Mouse (Mus musculus): Measurements from ENCODE around the gene 1700019D03Rik. TPM values are rescaled to one million over a fixed set of nuclear protein-coding genes. Genes with fewer than 3 reads are reported as not detected.

The 1700019D03Rik gene
- polyA plus RNA-seq, 1 experiment from 2014 or later: 1.1 TPM

DNA sequence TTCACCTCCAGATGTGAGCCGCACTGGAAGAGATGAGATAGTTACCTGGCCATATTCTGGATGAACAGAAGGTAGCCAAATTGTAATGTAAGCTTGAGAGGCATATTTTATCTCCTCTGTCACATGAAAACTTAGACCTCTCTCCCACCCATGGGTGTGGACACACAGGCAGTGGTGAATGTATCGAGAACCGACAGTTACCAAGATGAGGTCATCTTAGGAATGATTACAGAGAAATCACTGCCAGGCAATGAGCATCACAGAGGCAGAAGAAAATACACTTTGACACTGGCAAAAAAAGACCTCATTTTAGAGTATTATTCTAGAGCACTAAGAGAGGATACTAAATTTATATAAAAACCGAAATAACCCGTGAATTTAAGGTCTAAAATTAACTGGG lies 46.8 kb downstream of the 1700019D03Rik start:
- H3K4me3 ChIP-seq (ENCODE audit: control insufficient read depth in 1 of 2, insufficient read depth in 1 of 2, low read depth in 1 of 2, low read length in 2 of 2): no peak overlapping the region
- 55% methylated on average over 5 of the region's 5 CpGs for WGBS
- no peak for ATAC-seq (ENCODE audit: insufficient number of reproducible peaks, insufficient read depth, low FRiP score, low read depth)
- no peak overlapping the region for H3K9ac ChIP-seq (ENCODE audit: low read length)
- no peak overlapping the region for H3K27ac ChIP-seq (replicated peaks in 1 of 2; ENCODE audit: control insufficient read depth in 1 of 2, insufficient read depth in 1 of 2, low read depth in 2 of 2, low read length in 2 of 2)
- H3K9me3 ChIP-seq (ENCODE audit: control insufficient read depth, low read length): no peaks in the 10 kb centered on the region
- no peaks in the 10 kb centered on the region for H3K27me3 ChIP-seq (ENCODE audit: control insufficient read depth, insufficient read depth, low read length)
- H3K4me2 ChIP-seq (ENCODE audit: low read length): no peak overlapping the region
- H3K36me3 ChIP-seq (ENCODE audit: control insufficient read depth, insufficient read depth, low read length): no peaks in the 10 kb centered on the region
- no peaks in the 10 kb centered on the region for H3K4me1 ChIP-seq (ENCODE audit: control insufficient read depth in 2 of 2, insufficient read depth in 2 of 2, low read length in 2 of 2)

DNA sequence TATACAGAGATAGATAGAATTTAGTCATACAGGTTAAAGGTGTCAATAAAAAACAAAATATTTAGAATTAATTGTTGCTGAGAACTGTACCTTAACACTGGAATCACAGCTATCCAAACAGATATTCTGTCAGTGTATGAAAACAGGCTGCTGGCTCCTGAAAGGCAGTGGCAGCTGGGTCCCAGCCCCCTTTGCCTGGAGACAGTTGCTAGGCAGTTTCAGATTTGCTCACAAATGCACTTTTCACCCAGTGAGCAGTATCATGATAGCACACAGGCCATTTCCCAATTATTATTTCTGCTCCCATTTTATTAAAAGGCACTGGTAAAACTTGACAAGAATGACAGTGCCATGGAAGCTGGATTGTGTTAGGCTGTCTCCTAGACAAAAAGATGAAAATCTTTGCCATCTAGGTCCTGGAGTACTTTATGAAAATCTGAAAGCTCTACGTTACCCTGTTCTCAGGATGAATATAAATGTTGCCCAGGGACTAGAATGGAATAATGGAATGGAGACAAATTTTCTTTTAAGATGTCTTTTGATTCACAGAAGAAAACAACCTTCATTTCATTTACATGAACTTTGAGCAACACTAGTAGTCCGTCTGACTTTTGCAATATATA lies 48.0 kb downstream of the 1700019D03Rik start:
- ATAC-seq (ENCODE audit: insufficient number of reproducible peaks, insufficient read depth, low FRiP score, low read depth): no peak
- Histone ChIP-seq H3K9me3 (ENCODE audit: control insufficient read depth, low read length) (no peaks in the 10 kb centered on the region), H3K27me3 (ENCODE audit: control insufficient read depth, insufficient read depth, low read length) (no peaks in the 10 kb centered on the region), H3K9ac (ENCODE audit: low read length) (no peak overlapping the region), H3K27ac (replicated peaks in 1 of 2; ENCODE audit: control insufficient read depth in 1 of 2, insufficient read depth in 1 of 2, low read depth in 2 of 2, low read length in 2 of 2) (no peak overlapping the region), H3K36me3 (ENCODE audit: control insufficient read depth, insufficient read depth, low read length) (no peaks in the 10 kb centered on the region), H3K4me1 (ENCODE audit: control insufficient read depth in 2 of 2, insufficient read depth in 2 of 2, low read length in 2 of 2) (no peaks in the 10 kb centered on the region), H3K4me2 (ENCODE audit: low read length) (no peak overlapping the region), H3K4me3 (ENCODE audit: control insufficient read depth in 1 of 2, insufficient read depth in 1 of 2, low read depth in 1 of 2, low read length in 2 of 2) (no peak overlapping the region)
- 71% methylated on average over 2 of the region's 2 CpGs for WGBS

DNA sequence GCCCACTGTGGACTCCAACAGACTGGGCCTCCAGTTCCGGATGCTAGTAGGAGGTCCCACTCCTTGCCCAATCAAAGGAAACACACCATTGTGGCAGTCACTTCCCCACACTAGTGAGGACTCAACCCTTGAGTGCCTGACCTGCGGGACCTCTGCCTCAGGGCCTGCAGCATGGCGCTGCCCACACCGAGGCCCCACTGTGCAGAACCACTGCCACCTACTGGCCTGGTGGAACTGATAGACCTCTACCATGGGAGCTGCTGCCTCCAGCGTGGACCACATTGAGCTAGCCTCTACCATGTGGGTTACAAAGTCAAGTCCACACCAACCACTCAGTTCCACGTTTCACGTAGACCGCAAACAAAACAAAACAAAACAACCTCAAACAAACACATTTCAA lies 55.4 kb downstream of the 1700019D03Rik start:
- no peak overlapping the region for H3K4me3 ChIP-seq (ENCODE audit: control insufficient read depth in 1 of 2, insufficient read depth in 1 of 2, low read depth in 1 of 2, low read length in 2 of 2)
- H3K4me1 ChIP-seq (ENCODE audit: control insufficient read depth in 2 of 2, insufficient read depth in 2 of 2, low read length in 2 of 2): no peaks in the 10 kb centered on the region
- no peak overlapping the region for H3K4me2 ChIP-seq (ENCODE audit: low read length)
- ATAC-seq (ENCODE audit: insufficient number of reproducible peaks, insufficient read depth, low FRiP score, low read depth): no peak
- H3K9me3 ChIP-seq (ENCODE audit: control insufficient read depth, low read length): no peaks in the 10 kb centered on the region
- H3K27ac ChIP-seq (replicated peaks in 1 of 2; ENCODE audit: control insufficient read depth in 1 of 2, insufficient read depth in 1 of 2, low read depth in 2 of 2, low read length in 2 of 2): no peak overlapping the region
- 69% methylated on average over 8 of the region's 8 CpGs for WGBS
- no peaks in the 10 kb centered on the region for H3K36me3 ChIP-seq (ENCODE audit: control insufficient read depth, insufficient read depth, low read length)
- H3K9ac ChIP-seq (ENCODE audit: low read length): no peak overlapping the region
- no peaks in the 10 kb centered on the region for H3K27me3 ChIP-seq (ENCODE audit: control insufficient read depth, insufficient read depth, low read length)

DNA sequence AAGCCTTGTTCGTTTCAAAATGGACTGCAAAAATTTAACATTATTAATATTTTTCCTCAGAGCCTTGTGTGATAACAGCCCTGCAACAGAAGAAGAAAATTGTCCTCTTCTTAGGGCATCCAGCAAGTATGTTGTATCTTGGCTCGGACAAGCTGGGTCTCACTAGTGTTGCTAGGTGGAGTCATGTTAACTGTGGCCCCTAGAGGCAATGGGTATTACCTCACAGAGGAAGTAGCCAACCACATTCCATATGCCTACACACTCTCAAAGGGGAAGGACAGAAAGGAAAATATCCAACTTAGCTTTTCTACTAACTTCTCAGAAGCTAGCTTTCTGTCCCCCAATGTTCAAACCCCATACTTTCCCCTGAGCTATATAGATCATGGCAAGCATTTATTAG lies 56.9 kb downstream of the 1700019D03Rik start:
- no peaks in the 10 kb centered on the region for H3K4me1 ChIP-seq (ENCODE audit: control insufficient read depth in 2 of 2, insufficient read depth in 2 of 2, low read length in 2 of 2)
- no peaks in the 10 kb centered on the region for H3K9me3 ChIP-seq (ENCODE audit: control insufficient read depth, low read length)
- H3K4me3 ChIP-seq (ENCODE audit: control insufficient read depth in 1 of 2, insufficient read depth in 1 of 2, low read depth in 1 of 2, low read length in 2 of 2): no peak overlapping the region
- no peaks in the 10 kb centered on the region for H3K36me3 ChIP-seq (ENCODE audit: control insufficient read depth, insufficient read depth, low read length)
- ATAC-seq (ENCODE audit: insufficient number of reproducible peaks, insufficient read depth, low FRiP score, low read depth): no peak
- no peaks in the 10 kb centered on the region for H3K27me3 ChIP-seq (ENCODE audit: control insufficient read depth, insufficient read depth, low read length)
- no peak overlapping the region for H3K4me2 ChIP-seq (ENCODE audit: low read length)
- no peak overlapping the region for H3K27ac ChIP-seq (replicated peaks in 1 of 2; ENCODE audit: control insufficient read depth in 1 of 2, insufficient read depth in 1 of 2, low read depth in 2 of 2, low read length in 2 of 2)
- no peak overlapping the region for H3K9ac ChIP-seq (ENCODE audit: low read length)
- WGBS: 66% methylated on average over 2 of the region's 2 CpGs

GRCm38 (mm10) chr1:52960191-52960590 lies 59.8 kb downstream of the 1700019D03Rik start:
- H3K4me3 ChIP-seq (ENCODE audit: control insufficient read depth in 1 of 2, insufficient read depth in 1 of 2, low read depth in 1 of 2, low read length in 2 of 2): no peak overlapping the region
- no peaks in the 10 kb centered on the region for H3K36me3 ChIP-seq (ENCODE audit: control insufficient read depth, insufficient read depth, low read length)
- no peak overlapping the region for H3K27ac ChIP-seq (replicated peaks in 1 of 2; ENCODE audit: control insufficient read depth in 1 of 2, insufficient read depth in 1 of 2, low read depth in 2 of 2, low read length in 2 of 2)
- no peak for ATAC-seq (ENCODE audit: insufficient number of reproducible peaks, insufficient read depth, low FRiP score, low read depth)
- no peak overlapping the region for H3K4me2 ChIP-seq (ENCODE audit: low read length)
- WGBS: 56% methylated on average over 6 of the region's 6 CpGs
- H3K27me3 ChIP-seq (ENCODE audit: control insufficient read depth, insufficient read depth, low read length): no peaks in the 10 kb centered on the region
- no peaks in the 10 kb centered on the region for H3K4me1 ChIP-seq (ENCODE audit: control insufficient read depth in 2 of 2, insufficient read depth in 2 of 2, low read length in 2 of 2)
- no peaks in the 10 kb centered on the region for H3K9me3 ChIP-seq (ENCODE audit: control insufficient read depth, low read length)
- no peak overlapping the region for H3K9ac ChIP-seq (ENCODE audit: low read length)

GRCm38 (mm10) chr1:52956746-52957145 lies 63.2 kb downstream of the 1700019D03Rik start:
- no peaks in the 10 kb centered on the region for H3K9me3 ChIP-seq (ENCODE audit: control insufficient read depth, low read length)
- no peak overlapping the region for H3K4me3 ChIP-seq (ENCODE audit: control insufficient read depth in 1 of 2, insufficient read depth in 1 of 2, low read depth in 1 of 2, low read length in 2 of 2)
- H3K4me1 ChIP-seq (ENCODE audit: control insufficient read depth in 2 of 2, insufficient read depth in 2 of 2, low read length in 2 of 2): peaks cover 6 to 7% of the 10 kb centered on the region in 2 experiments; a peak in 3 of 4 replicates
- 61% methylated on average over 4 of the region's 4 CpGs for WGBS
- no peaks in the 10 kb centered on the region for H3K27me3 ChIP-seq (ENCODE audit: control insufficient read depth, insufficient read depth, low read length)
- no peak for ATAC-seq (ENCODE audit: insufficient number of reproducible peaks, insufficient read depth, low FRiP score, low read depth)
- H3K27ac ChIP-seq (replicated peaks in 1 of 2; ENCODE audit: control insufficient read depth in 1 of 2, insufficient read depth in 1 of 2, low read depth in 2 of 2, low read length in 2 of 2): no peak overlapping the region
- H3K36me3 ChIP-seq (ENCODE audit: control insufficient read depth, insufficient read depth, low read length): no peaks in the 10 kb centered on the region
- H3K4me2 ChIP-seq (ENCODE audit: low read length): no peak overlapping the region
- H3K9ac ChIP-seq (ENCODE audit: low read length): no peak overlapping the region

GRCm38 (mm10) chr1:52955102-52955501 lies 64.9 kb downstream of the 1700019D03Rik start:
- 29% methylated on average over 6 of the region's 6 CpGs for WGBS

GRCm38 (mm10) chr1:52954456-52954855 lies 65.5 kb downstream of the 1700019D03Rik start:
- WGBS: 76% methylated on average over 2 of the region's 2 CpGs
- H3K4me1 ChIP-seq (ENCODE audit: control insufficient read depth in 2 of 2, insufficient read depth in 2 of 2, low read length in 2 of 2): peaks cover 6 to 7% of the 10 kb centered on the region in 2 experiments; a peak in 3 of 4 replicates
- H3K27me3 ChIP-seq (ENCODE audit: control insufficient read depth, insufficient read depth, low read length): no peaks in the 10 kb centered on the region
- H3K9me3 ChIP-seq (ENCODE audit: control insufficient read depth, low read length): no peaks in the 10 kb centered on the region
- H3K27ac ChIP-seq (replicated peaks in 1 of 2; ENCODE audit: control insufficient read depth in 1 of 2, insufficient read depth in 1 of 2, low read depth in 2 of 2, low read length in 2 of 2): no peak overlapping the region
- no peak overlapping the region for H3K9ac ChIP-seq (ENCODE audit: low read length)
- H3K4me3 ChIP-seq (ENCODE audit: control insufficient read depth in 1 of 2, insufficient read depth in 1 of 2, low read depth in 1 of 2, low read length in 2 of 2): no peak overlapping the region
- H3K36me3 ChIP-seq (ENCODE audit: control insufficient read depth, insufficient read depth, low read length): no peaks in the 10 kb centered on the region
- H3K4me2 ChIP-seq (ENCODE audit: low read length): no peak overlapping the region
- ATAC-seq (ENCODE audit: insufficient number of reproducible peaks, insufficient read depth, low FRiP score, low read depth): no peak

More at GRCm38 (mm10) chr1:52955102-52955501, 64.9 kb downstream of the 1700019D03Rik start:
- ATAC-seq (ENCODE audit: insufficient number of reproducible peaks, insufficient read depth, low FRiP score, low read depth): no peak
- no peaks in the 10 kb centered on the region for H3K36me3 ChIP-seq (ENCODE audit: control insufficient read depth, insufficient read depth, low read length)
- no peaks in the 10 kb centered on the region for H3K27me3 ChIP-seq (ENCODE audit: control insufficient read depth, insufficient read depth, low read length)
- no peaks in the 10 kb centered on the region for H3K9me3 ChIP-seq (ENCODE audit: control insufficient read depth, low read length)
- no peak overlapping the region for H3K4me2 ChIP-seq (ENCODE audit: low read length)
- H3K9ac ChIP-seq (ENCODE audit: low read length): no peak overlapping the region
- no peak overlapping the region for H3K27ac ChIP-seq (replicated peaks in 1 of 2; ENCODE audit: control insufficient read depth in 1 of 2, insufficient read depth in 1 of 2, low read depth in 2 of 2, low read length in 2 of 2)
- peaks cover 6 to 7% of the 10 kb centered on the region in 2 experiments; a peak in 3 of 4 replicates for H3K4me1 ChIP-seq (ENCODE audit: control insufficient read depth in 2 of 2, insufficient read depth in 2 of 2, low read length in 2 of 2)
- H3K4me3 ChIP-seq (ENCODE audit: control insufficient read depth in 1 of 2, insufficient read depth in 1 of 2, low read depth in 1 of 2, low read length in 2 of 2): no peak overlapping the region
